ENCODE assay signal across 8 mouse cellular contexts in the genomic region with DNA sequence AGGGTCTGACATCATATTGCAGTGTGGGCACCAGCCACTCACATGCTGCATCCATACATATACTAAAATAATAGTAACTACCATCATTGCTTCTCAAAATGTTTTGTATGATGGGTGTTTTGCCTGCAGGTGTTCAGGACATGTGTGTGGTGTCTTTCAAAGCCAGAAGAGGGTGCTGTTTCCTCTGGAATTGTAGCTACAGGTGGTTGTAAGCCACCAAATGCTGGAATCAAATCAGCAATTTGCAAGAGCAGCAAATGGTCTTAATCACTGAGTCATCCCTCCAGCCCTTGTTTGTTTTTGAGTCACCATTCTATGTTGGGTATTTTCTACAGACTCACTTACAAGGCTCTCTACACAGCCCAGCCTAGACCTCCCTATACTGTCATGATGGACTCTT.
DNase-seq lines count a peak whose midpoint lies in the region.

No protein-coding gene starts in this region.

- peak; percentile 55 for DNase-seq in embryo, embryonic 10 days (ENCODE audit: low spot score)
- DNase-seq in embryo, embryonic 9.5 days (ENCODE audit: extremely low spot score): no peak
- DNase-seq in 3134 (ENCODE audit: extremely low read depth, insufficient read length, low spot score) (peak; percentile 63), WW6 (ENCODE audit: low read depth, low spot score) (peak; percentile 36)
- peak; percentile 53 for DNase-seq in kidney, postnatal 10 days
- peak; percentile 26 for DNase-seq in thymus, postnatal 25 days
- no peak for DNase-seq in ovary, adult 18-20 months (ENCODE audit: low spot score)
- DNase-seq in cerebellum, adult 9-10 months: no peak

Comparison
In these comparisons a context has a peak if more than half of its experiments do, and no peak if none do; other contexts are left out.
1. DNase-seq: peak in embryo, embryonic 10 days (single experiment), 3134 (single experiment), WW6 (single experiment), kidney, postnatal 10 days (single experiment) and thymus, postnatal 25 days (single experiment); none in embryo, embryonic 9.5 days (single experiment), ovary, adult 18-20 months (single experiment) and cerebellum, adult 9-10 months (single experiment).